Mouse (Mus musculus): Measurements from ENCODE around the gene Olfr536.
"Not testable (repeated sequence)": the region's sequence is repeated elsewhere in the genome, so short reads cannot be mapped to it uniquely, and the experiment has no call there.

The Olfr536 gene

DNA sequence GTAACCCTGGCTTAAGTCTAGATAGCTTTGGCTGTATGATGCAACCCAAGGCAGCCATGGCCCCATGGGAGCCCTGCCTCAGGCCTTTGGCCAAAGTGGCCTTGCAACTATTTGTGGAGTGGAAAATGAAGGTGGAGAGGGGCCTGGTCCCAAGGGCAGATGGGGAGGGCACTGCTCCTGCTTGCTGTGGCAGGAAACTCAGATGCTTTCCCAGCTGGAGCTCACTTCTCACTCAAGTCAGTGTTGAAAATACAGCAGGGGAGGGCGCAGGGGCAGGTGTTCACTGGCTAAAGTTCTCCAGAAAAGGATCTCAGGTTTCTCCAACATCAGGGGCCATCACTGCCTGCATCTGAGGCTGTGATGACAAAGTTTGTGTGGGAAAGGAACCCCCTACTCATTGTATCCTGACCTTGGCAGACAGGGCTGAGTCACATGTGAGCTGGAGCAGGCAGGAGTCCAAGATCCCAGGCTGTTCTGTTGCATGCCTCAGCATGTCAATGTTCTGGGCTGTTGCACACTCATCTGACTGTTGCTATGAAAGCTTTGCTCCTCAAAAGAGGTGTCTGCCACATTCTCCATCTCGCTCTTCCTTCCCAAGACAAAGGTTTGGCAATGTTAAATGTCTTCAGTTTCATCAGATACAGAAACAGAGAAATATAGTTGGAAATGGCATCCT lies at the start of gene Olfr536:
Olfr536 (minus strand) TSS at position 51 of the 676 bp plus-strand sequence.
- DNase-seq (ENCODE audit: low read depth) = not testable (repeated sequence)

- no peak for DNase-seq (ENCODE audit: low read depth)
These were observed 32.5 kb upstream of the Olfr536 start for GRCm38 (mm10) chr7:140539746-140540145.

DNA sequence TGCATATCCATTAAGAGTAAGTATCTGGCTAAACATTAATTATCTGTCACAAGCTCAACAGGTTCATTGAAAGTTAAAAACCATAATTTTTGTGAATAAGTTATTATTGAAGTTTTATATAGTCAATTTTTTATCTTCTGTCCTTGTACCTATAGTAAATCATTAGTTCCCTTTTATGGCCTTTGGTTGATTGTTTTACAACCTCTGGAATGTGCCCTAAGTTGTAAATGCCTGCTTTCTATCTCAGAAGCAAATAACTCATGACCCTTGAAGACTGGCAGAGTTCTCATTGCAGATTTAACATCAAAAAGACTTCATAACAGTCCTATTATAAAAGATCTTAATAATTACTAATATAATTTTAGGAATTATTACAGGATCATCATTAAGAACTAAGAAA lies 12.5 kb downstream of the Olfr536 start:
- no peak for DNase-seq (ENCODE audit: low read depth)

DNA sequence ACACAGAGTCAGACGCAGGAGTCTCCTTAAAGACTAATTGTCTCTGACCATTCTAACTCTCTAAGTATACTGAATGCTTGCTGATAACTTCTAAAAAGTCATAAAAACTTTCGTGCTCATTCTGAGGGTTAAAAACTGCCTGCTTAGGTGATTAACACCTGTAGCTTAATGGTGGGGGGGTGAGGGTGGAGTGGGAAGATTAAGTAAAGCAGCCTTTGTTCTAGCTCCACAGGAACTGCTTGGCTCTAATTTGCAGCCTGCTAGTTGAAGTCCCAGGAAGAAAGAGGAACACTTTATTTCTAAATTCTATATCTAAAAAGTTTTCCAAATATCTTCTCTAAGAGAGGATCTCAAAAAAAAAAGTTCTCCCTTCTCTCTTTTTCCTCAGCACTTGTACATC lies 13.0 kb downstream of the Olfr536 start:
- DNase-seq (ENCODE audit: low read depth) = no peak

DNA sequence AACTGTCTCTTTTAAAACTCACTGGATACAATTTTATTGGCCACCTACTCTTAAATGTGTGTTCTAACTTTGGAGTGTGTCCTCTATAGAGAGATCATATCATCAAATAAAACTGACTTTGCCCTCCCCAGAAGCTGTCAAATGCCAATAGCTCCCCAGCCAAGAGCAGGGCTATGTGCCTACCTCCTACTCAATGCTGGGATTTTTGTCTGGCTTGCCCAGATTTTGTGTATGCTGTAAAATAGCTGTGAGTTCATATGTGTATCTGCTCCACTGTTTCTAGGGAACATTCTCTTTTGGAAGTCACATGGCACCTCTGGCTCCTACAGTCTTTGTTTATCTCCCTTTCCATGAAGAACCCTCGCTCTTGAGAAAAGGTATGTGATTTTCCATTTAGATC lies 18.2 kb downstream of the Olfr536 start:
- DNase-seq (ENCODE audit: low read depth) = no peak

DNA sequence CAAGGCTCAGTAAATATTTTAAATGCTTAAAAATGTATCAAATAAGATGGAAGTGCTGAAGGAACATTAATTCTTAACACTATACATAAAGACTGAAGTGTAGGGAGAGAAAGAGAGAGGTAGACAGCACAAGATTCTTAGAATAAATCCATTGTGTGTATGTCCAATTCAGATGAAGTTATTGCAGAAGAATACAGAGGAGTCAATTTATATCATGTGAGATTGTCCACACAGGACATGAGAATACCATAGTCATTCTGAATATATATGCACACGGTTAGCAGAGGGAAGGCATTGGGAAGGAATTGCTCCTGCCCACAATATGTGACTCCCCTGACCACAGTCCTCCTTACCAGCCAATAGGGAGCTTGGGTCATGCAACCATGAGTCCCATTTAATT lies 23.3 kb downstream of the Olfr536 start, which contains the start of gene Olfr535:
Olfr535 (plus strand) TSS at position 301 of the 400 bp plus-strand sequence.
- no peak for DNase-seq (ENCODE audit: low read depth)

- no peak for DNase-seq (ENCODE audit: low read depth)
These were observed 28.5 kb downstream of the Olfr536 start for GRCm38 (mm10) chr7:140478733-140479132.

DNA sequence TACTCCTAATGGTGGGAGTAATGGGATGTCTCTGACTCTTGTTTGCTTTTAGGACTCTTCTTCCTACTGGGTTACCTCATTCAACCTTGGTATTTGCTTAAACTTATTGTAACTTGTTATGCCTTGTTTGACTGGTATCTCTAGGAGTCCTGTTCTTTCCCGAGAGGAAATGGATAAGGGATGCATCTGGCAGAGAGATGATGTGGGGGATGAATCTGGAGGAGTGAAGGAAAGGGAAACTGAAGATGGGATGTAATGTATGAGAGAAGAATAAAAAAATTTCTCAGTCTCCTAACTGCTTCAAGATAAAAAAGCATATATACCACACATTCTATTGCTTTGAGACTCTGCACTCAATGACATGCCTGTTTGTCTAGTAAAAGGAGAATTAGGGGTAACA lies 29.3 kb downstream of the Olfr536 start:
- DNase-seq (ENCODE audit: low read depth) = no peak

DNA sequence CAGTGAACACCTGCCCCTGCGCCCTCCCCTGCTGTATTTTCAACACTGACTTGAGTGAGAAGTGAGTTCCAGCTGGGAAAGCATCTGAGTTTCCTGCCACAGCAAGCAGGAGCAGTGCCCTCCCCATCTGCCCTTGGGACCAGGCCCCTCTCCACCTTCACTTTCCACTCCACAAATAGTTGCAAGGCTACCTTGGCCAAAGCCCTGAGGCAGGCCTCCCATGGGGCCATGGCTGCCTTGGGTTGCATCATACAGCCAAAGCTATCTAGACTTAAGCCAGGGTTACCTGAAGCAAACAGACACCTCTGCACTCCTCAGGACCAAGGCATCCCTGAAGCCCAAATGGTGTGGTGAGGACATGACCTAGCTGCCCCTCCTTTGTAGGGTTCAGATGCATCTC lies 44.1 kb downstream of the Olfr536 start, which contains the start of gene Olfr533:
Olfr533 (plus strand) TSS at position 301 of the 400 bp plus-strand sequence.
- not testable (repeated sequence) for DNase-seq (ENCODE audit: low read depth)

Data from naive thymus-derived CD4-positive, alpha-beta T cell, adult 2 months (primary cell).